Mouse (Mus musculus) bone marrow macrophage, adult 2 months (primary cell): Measurements from ENCODE around the gene Hmga1b. TPM values are rescaled to one million over a fixed set of nuclear protein-coding genes. Genes with fewer than 3 reads are reported as not detected.
"Not testable (repeated sequence)": the region's sequence is repeated elsewhere in the genome, so short reads cannot be mapped to it uniquely, and the experiment has no call there.

Experiments used
- H3K27ac ChIP-seq: 2 replicates; pipeline ENCODE4 v1.5.1; 2012; ENCODE audit warnings: low read depth, low read length; ENCODE audit not compliant: insufficient read depth
- H3K4me1 ChIP-seq: 2 replicates; pipeline ENCODE4 v1.6.1; 2012; ENCODE audit warnings: low read length; ENCODE audit not compliant: control insufficient read depth, insufficient read depth
- H3K4me3 ChIP-seq: 2 replicates; pipeline ENCODE4 v1.5.1; 2012; ENCODE audit warnings: mild to moderate bottlenecking, low read length, moderate library complexity; ENCODE audit not compliant: insufficient read depth
- CTCF ChIP-seq: IDR thresholded peaks from 2 replicates; pipeline ENCODE4 v1.5.1; 2012; ENCODE audit warnings: low read depth, mild to moderate bottlenecking, low read length, moderate library complexity
- POLR2A ChIP-seq: IDR thresholded peaks from 2 replicates; pipeline ENCODE4 v1.6.1; 2012; ENCODE audit warnings: mild to moderate bottlenecking, low read depth, low read length, borderline replicate concordance
- polyA plus RNA-seq: library from polyadenylated mRNA; stranded (reverse); fragments of >200 nt; gene quantifications from 2 replicates; pipeline ENCODE4 v1.2.4, GENCODE M21; 2012; ENCODE audit not compliant: missing spikeins, insufficient read depth, insufficient read length

The Hmga1b gene
- polyA plus RNA-seq, 1 experiment, result 13.2 TPM

DNA sequence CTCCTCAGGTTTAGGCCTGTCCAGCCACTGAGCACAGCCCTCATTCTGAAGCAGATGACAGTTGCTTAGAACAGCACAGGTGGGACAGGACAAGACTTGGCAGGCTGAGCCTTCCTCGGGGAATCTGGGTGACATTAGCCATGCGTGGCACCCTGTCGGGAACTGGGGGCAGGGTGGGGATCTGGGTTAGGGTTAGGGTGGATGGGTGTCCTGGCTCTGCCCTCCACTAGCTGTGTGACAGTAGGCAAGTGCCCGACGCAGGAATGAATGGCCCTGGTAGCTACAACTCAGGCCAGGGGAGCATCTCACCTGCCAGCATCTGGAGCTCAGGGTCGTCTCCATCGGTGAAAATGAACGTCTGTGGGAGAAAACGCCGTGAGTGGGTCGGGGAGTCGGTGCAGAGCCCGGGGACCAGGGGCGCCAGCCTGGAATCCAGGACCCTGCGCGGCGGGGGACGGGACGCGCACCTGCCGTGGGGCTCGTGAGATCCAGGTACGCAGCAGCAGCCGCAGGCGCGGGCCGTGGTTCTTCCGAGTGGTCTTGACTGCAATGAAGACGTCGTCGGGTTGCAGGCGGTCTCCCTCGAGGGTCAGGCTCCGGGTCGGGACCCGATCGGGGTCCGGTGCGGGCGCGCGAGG is 21.0 kb downstream of the Hmga1b start:
- TF ChIP-seq CTCF, result no peak
- TF ChIP-seq POLR2A, result no peak
- Histone ChIP-seq H3K4me3 (peak overlapping the region; percentile 89), H3K27ac (peak overlapping the region; percentile 20; the same call in 1 of the 2 replicates), H3K4me1 (peaks cover 4% of the 10 kb centered on the region)

DNA sequence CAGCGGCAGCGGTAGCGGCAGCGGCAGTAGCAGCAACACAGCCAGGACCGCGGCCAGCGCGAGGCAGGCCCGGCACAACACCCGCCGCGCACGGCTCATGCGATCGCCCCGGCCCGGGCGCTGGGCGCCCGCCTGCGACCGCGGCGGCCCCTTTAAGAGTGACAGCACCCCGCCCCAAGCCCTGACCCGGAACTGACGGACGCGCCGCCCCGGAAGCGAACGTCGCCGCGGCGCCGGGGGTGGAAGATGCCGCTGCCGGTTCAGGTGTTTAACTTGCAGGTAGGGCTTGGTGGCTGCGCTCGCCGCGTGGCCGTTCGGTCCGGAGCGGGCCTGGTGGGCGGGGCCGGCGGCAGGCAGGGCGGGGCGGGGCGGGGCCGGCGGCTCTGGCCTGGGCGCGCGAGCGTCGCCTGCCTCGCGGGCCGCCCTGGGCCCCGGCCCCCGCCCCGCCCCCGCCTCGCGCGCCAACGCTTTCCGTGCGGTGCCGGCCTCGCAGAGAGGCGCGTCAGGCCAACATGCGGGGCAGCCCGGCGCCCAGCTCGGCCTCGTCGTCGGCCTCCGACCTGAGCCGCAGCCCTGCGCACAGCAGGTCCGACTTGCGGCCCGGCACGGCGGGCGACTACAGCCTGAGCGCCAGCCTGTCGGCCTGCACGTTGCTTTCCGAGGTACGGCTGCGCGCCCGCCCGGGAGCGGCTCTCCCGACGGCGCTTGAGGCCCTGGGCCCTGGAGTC is 21.6 kb downstream of the Hmga1b start, which contains the start of the genes Rfng and Gps1:
TSS of gene Rfng (minus strand) at position 144 of the 728 bp plus-strand sequence.
TSS of gene Gps1 (plus strand) at position 209 of the 728 bp plus-strand sequence.
- Histone ChIP-seq H3K4me3 (peak within 1 kb of the TSS; percentile 98), H3K4me1 (peaks cover 4% of the 10 kb centered on the region), H3K27ac (peak within 1 kb of the TSS; percentile 46; the same call in 1 of the 2 replicates)
- TF ChIP-seq CTCF, result no peak
- TF ChIP-seq POLR2A, result no peak

DNA sequence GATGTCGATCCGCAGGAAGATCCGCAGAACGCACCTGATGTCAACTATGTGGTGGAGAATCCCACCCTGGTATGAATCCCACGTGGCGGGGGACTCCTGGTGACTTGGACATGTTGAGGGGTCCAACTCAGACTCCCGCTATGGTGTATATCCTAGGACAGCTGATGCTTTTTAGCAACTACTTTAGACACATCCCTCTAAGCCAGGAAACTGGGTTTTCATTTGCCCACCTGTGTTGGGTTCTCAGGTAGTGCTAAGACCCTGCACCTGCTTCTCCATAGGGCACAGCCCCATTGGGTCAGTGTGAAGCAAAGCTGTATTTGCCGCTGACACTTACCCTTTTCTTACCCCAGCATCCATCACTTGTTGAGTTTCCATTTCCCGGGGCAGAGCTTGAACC is 22.6 kb downstream of the Hmga1b start:
- TF ChIP-seq POLR2A, result no peak
- TF ChIP-seq CTCF, result no peak
- no peak overlapping the region for H3K27ac ChIP-seq
- H3K4me3 ChIP-seq, result peak overlapping the region; percentile 98
- peaks cover 4% of the 10 kb centered on the region for H3K4me1 ChIP-seq

GRCm38 (mm10) chr11:120788460-120788859 is 25.9 kb downstream of the Hmga1b start:
- H3K4me1 ChIP-seq, H3K4me3 ChIP-seq: not testable (repeated sequence)

GRCm38 (mm10) chr11:120789355-120789754 is 26.8 kb downstream of the Hmga1b start:
- Histone ChIP-seq H3K4me1 (peaks cover 4% of the 10 kb centered on the region), H3K27ac (no peak overlapping the region), H3K4me3 (no peak overlapping the region)
- TF ChIP-seq POLR2A (no peak), CTCF (no peak)

More at GRCm38 (mm10) chr11:120788460-120788859, 25.9 kb downstream of the Hmga1b start:
- H3K27ac ChIP-seq, result not testable (repeated sequence)

GRCm38 (mm10) chr11:120789810-120790209 is 27.2 kb downstream of the Hmga1b start:
- Histone ChIP-seq H3K27ac (no peak overlapping the region), H3K4me1 (peaks cover 4% of the 10 kb centered on the region), H3K4me3 (no peak overlapping the region)
- no peak for TF ChIP-seq POLR2A

DNA sequence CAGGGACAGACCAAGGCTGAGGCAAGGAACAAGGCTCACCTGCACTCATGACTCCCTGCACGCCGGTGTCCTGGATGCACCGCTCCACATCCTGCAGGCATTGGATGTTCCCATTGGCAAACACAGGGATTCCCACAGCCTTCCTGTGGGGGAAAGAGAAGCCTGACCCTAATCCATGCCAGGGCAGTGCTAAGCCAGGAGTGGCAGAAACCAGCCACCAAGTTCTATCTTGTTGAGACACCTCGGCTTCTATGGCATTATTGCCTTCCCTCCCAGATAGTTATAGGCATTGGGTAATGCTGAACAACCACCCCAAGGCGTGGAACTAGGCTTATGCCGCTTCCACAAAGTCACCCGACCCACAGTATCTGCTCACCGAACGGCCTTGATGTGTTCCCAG is 30.1 kb downstream of the Hmga1b start:
- Histone ChIP-seq H3K4me1 (peaks cover 8% of the 10 kb centered on the region), H3K4me3 (no peak overlapping the region), H3K27ac (no peak overlapping the region)
- TF ChIP-seq CTCF, result no peak
- no peak for TF ChIP-seq POLR2A

DNA sequence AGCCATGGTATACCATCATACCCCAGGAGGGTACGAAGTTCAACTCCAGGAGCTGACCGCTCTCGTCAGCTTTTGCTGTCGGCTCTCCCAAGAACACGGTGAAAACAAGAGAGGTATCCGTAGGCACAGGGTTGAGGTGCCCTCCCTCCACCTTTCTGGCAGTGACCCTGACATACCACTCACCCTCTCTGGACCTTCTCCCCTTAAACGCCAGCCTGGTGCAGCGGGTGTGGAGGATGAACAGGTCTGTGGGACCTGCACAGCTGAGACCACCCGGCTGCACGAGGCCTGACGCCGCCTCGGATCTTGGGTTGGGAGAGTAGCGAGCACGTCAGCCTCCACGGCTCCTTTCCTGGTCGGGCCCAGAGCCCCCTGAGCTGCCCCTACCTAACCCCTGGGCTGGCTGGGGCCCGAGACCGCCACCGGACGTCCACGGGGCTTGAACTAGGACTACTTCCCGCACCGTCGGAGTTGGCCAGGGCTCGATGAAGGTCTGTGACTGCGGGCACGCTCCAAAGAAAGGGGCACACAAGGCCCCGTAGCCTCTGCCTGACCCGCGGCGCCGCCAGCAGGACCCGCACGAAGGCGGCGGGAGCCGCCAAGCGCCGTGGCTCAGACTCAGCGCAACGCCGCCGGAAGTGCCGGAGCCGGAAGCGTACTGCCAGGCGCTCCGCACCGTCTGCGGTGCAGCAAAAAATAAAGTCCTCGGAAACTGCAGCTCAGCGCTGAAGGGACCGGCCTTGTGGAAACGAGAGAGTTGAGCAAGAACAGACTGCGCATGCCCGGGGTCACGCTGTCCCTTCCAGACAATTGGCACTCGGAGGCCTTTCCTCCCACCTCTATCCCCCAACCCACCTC is 33.4 kb downstream of the Hmga1b start, which contains the start of gene Dus1l:
TSS of gene Dus1l (minus strand) at position 648 of the 858 bp plus-strand sequence.
- Histone ChIP-seq H3K27ac (peak within 1 kb of the TSS; percentile 23), H3K4me1 (peaks cover 21% of the 10 kb centered on the region), H3K4me3 (peak within 1 kb of the TSS; percentile 79)
- TF ChIP-seq CTCF (no peak), POLR2A (no peak)

DNA sequence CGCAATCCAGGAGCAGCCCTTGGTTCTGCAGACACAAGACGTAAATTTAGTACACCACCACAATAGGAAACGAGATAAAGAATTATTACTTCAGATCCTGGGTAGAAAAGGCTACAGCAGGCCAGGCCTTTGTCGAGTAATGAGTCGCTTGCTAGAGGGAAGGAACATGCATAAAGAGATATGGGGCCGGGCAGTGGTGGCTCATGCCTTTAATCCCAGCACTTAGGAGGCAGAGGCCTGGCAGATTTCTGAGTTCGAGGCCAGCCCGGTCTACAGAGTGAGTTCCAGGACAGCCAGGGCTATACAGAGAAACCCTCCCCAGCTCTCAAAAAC is 34.0 kb downstream of the Hmga1b start:
- TF ChIP-seq POLR2A (no peak), CTCF (no peak)
- Histone ChIP-seq H3K4me3 (0 out of 2 replicates have a peak overlapping the region, but pooled peaks have one; percentile 7), H3K4me1 (peaks cover 22% of the 10 kb centered on the region), H3K27ac (peak overlapping the region; percentile 23)
